Mouse (Mus musculus) right cerebral cortex, adult 2 months (tissue): ENCODE measurements around the gene Dffa.
A peak's percentile ranks its signal among the peaks of the same experiment; 100 is the strongest.
"Not testable (repeated sequence)": the region's sequence is repeated elsewhere in the genome, so short reads cannot be mapped to it uniquely, and the experiment has no call there.

Experiments used
- DNase-seq, 2 experiments: peaks; one replicate each; pipeline ENCODE4 v3.0.0; 2021 to 2022; ENCODE audit warnings: low spot score in 2 of 2

The Dffa gene

GRCm38 (mm10) chr4:149098571-149098970 lies 5.4 kb upstream of the Dffa start:
- no peak for DNase-seq

DNA sequence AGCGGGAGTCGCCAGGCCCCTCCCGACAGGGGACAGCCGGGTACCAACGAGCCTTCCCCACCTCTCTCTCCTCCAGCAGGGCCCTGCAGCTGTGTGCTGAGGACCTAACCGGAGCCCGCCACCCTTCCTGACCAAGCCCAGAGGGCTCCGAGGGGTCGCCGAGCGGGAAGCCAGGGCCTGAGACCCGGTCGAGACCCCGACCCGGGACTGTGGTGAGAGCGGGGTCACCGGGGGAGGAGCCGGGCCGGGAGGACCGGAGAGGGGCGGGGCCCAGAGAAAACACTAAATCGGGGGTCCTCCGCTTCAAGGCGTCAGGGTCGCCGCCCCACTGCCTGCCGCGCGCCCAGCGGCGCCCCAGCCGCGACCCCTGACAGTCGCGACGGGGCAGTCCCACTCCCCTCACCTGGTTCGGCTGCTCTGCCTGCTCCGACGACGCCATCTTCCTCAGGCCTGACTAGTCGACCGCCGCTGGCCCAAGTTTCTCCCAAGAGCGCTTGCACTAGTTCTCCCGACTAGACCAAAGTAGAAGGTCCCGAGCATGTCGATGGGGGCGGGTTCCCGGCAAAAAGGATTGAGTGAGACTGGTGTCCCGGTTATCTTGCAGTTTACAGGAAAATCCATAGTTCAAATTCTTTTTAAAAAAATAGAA lies 4.5 kb upstream of the Dffa start, which contains the start of gene Pex14:
Gene Pex14 (minus strand): TSS at position 508 of the 649 bp plus-strand sequence.
- DNase-seq: peak; percentile 95

GRCm38 (mm10) chr4:149100449-149100848 lies 3.5 kb upstream of the Dffa start:
- not testable (repeated sequence) for DNase-seq

- no peak for DNase-seq
These were observed 2.5 kb upstream of the Dffa start for GRCm38 (mm10) chr4:149101456-149101855.

DNA sequence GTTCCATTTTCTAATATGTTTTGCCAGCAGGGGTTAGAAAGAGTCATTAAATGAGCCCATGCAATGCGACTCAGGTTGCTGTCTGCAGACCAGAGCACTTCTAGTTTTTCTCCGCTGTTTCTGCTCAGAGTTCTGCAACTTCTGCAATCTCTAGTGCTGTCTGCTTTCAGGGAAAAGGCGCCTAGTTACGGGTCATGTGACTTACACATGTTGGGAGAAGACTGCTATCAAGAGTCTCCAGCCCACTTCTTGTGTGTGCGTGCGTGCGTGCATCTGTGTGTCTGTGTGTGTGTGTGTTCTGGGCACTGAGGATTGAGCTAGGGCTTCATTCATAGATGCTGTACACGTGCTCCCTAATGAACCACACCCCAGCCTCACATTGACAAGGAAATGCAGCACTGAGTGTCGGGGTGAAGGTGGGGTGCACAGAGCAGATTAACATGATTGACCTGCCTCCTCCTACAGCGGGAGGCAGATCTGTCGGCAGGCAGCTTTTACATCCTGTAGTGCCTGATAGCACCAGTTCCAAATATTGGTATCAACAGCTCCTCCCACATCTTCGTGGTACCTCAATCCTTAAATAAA lies 16.1 kb downstream of the Dffa start:
- DNase-seq: not testable (repeated sequence)

DNA sequence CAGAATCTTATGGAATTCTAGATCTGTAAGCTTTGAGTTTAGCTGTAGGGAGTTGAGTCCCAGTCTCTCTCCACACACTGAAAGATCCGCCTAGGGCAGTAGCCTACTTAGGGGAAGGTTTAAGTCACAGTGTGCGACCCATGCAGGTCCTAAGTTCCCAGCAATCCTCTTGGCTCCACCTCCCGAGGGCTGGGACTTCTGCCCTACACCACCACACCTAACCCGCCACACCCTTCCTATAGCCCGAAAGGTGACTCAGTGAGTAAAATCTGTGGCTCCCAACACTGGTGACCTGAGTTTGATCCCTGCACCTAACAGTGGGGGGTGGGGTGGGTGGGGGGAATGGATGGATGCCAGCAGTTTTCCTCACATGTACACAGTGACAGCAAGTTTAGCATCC lies 19.5 kb downstream of the Dffa start:
- no peak for DNase-seq

DNA sequence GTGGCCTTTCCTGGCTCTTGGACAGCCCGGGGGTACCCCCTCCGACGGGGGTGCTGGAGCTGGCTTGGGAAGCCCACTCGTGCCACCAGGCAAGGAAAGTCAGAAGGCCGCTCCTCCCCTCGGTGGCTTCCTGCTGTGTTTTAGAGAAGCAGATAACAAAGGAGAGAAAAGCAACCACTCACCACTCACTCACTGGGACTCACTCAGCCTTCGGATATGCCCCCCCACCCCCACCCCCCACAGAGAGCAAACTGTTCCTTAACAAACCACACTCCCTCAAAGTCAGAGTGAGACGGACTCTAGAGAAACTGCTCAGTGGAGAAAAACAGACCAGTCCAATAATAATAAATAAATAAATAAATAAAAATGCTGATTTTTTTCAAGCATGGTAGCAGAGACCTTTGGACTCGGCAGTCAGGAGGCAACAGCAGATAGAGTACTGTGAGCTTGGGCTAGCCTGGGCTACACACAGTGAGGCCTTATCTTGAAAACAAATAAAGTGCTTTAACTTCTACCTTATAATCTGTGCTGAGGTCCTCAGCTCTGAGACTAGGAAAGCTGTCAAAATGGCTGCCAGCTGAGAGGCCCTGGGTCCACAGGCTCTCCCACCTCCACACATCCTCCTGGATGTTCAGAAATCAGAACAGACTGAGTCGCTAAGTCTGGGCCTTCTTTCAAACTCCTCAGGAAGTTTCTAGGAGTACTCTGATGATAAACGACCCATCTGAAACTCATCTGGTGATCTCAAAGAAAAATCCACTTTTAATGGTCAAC lies 21.6 kb downstream of the Dffa start:
- no peak for DNase-seq

GRCm38 (mm10) chr4:149126115-149126509 lies 22.2 kb downstream of the Dffa start:
- no peak for DNase-seq

DNA sequence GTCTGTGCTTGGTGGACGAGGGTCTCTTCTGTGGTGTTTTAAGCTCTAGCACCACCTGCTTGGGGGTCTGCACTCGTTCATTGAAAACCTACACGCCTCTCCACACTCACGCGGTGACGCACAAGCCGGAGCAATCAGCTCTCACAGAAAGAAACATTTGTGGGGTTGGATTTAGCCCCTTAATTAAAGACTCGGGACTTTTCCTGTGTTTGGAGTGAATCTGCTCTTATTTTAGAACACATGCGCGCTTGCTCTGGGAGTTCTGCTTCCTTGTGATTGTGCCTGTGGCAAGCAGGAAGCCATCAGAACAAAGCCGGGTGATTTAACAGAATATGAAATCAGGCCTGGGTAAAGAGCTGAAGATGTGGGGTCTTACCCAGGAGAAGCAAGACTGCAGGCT lies 22.7 kb downstream of the Dffa start, which contains the start of gene Cort:
Gene Cort (minus strand): TSS at position 101 of the 400 bp plus-strand sequence.
- no peak for DNase-seq

- DNase-seq: peak; percentile 25 to 31
These were observed 24.5 kb downstream of the Dffa start for GRCm38 (mm10) chr4:149128467-149128866.

GRCm38 (mm10) chr4:149131021-149131752 lies 27.2 kb downstream of the Dffa start:
- no peak for DNase-seq

DNA sequence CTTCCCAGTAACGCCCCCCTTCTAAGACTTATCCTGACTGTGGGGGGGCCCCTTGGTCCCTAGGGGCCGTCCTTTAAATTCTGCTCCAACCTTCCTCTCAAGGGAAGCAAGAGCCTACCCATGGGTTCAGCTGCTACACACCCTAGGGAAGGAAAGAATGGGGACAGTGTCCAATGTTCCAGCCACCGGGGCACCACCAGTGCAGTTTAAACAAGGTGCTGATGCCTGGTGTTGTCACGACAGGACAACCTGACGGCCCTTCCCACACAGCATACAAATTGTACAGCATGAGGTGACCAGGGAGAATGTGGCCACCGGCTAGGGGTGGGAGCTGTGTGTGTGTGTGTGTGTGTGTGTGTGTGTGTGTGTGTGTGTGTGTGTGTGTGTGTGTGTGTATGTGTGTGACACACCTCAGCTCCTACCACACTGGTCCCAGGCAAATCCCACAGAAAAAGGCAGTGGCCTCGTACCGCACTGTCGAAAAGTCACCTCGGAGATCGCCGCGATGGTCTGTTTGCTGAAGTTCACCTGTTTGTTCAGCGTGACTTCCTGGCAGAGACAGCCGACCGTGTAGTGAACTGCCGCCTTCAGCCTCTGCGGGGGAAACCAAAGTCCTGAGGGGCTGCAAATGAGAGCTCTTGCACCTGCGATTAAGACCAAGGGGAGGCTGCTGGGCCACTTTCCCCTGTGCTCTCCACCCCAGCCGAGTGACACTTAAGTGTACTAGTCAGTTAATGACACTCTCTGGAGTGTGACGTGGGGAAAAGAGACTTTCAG lies 28.0 kb downstream of the Dffa start:
- DNase-seq: no peak

DNA sequence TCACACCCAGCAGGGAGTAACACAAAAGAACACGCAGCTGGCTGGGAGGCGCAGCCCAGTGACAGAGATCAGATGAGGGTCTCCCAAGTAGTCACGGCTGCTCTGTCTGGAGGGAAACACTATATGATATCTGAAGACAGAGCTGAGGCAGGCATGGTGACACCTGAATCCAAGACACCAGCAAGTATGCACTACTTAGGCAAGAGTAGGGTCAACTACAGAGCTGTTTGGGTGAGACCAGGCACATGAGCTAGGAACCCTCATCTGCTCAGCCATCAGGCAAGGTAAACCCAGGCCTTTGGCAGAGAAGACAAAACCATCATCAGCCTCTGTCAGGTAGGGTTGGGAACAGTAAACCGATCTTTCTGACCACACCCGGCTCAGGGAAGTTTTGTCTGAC lies 29.4 kb downstream of the Dffa start:
- DNase-seq: no peak

DNA sequence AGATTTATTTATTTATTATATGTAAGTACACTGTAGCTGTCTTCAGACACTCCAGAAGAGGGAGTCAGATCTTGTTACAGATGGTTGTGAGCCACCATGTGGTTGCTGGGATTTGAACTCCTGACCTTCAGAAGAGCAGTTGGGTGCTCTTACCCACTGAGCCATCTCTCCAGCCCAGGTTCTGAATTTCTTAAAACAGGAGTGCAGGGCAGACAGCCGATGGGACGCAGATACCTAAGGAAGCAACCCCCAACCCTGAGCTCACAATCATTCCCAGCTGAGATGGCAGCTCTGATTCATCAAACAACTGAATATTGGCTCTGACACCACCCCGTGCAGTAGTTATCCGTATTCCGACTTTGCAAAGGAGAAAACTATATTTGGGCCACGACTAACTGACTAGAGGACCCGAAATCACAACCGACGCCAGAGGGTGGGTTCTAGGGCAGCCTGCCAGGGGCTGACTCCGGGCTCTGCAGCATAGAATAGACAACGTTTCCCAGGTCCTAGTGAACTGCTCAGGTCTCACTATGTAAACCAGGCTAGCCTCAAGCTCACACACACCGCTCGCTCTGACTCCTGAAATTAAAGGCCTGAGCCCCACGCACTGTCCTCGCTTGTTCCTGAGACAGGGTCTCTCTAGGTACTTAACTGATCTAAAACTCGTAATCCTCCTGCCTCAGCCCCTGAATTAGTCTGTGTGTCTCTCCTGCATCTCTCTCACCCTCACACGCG lies 32.3 kb downstream of the Dffa start:
- DNase-seq: no peak

GRCm38 (mm10) chr4:149136982-149137770 lies 33.2 kb downstream of the Dffa start, which contains the start of gene Cenps:
Gene Cenps (minus strand): TSS chr4:149137629.
- DNase-seq: peak; percentile 90

GRCm38 (mm10) chr4:149138515-149138914 lies 34.6 kb downstream of the Dffa start:
- no peak for DNase-seq

GRCm38 (mm10) chr4:149143594-149143993 lies 39.6 kb downstream of the Dffa start:
- DNase-seq: no peak

- DNase-seq: peak; percentile 87 to 89
These were observed 40.5 kb downstream of the Dffa start for GRCm38 (mm10) chr4:149144459-149144858.

DNA sequence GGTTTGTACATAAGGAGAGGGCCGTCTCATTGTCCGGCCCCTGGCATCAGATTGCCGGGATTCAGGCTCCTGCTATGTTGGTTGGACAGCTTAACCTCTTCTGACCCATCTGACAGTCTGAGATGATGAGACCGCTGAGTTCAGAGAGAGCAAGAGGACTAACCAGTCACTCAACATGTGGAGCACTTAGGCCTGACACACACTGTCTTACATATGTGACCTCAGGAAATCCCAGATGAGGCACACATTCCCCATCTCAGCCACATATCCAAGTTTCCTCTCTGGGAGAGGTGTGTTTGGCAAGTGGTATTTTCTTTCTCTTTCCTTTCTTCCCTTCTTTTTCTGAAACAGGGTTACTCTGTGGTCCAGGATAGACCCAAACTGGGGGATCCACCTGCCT lies 41.2 kb downstream of the Dffa start:
- DNase-seq: no peak

DNA sequence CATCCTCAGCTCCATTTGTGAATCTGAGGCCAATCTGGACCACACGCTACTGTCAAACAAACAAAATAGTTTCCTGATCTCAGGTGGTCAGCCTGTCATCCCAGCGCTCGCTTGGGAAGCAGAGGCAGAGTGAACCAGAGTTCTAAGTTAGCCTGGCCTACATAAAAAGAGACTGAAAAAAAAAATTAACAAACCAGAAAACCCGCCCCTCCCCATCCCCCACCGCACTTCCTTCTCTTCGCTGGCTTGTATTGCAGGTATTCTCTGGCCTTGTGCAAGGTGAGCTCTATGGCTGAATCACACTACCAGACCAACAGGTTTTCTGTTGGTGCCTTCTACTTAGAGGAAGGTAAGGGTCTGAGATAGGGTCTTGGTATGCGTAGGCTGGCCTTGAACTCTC lies 43.6 kb downstream of the Dffa start:
- DNase-seq: no peak
